Mouse (Mus musculus) brown adipose tissue, adult 24 weeks (tissue): Measurements from ENCODE around the gene Ifitm2. TPM values are rescaled to one million over a fixed set of nuclear protein-coding genes. Genes with fewer than 3 reads are reported as not detected.
"Not testable (repeated sequence)": the region's sequence is repeated elsewhere in the genome, so short reads cannot be mapped to it uniquely, and the experiment has no call there.

Experiments
- H3K27ac ChIP-seq: fragments of 200-500 bp; replicated peaks from 2 replicates; pipeline ENCODE4 v1.5.1; 2012; ENCODE audit warnings: low read depth, mild to moderate bottlenecking, low read length
- H3K4me1 ChIP-seq: fragments of 200-500 bp; 2 replicates; pipeline ENCODE4 v1.6.1; 2012; ENCODE audit warnings: low read length, mixed read lengths; ENCODE audit not compliant: control insufficient read depth, insufficient read depth, insufficient read length
- H3K4me3 ChIP-seq: fragments of 200-500 bp; 2 replicates; pipeline ENCODE4 v1.5.1; 2012; ENCODE audit warnings: low read depth, mild to moderate bottlenecking, low read length, moderate library complexity; ENCODE audit not compliant: insufficient read depth
- polyA plus RNA-seq: library from polyadenylated mRNA; stranded (reverse); fragments of >200 nt; gene quantifications from 2 replicates; pipeline ENCODE4 v1.2.4, GENCODE M21; 2012; ENCODE audit not compliant: missing spikeins, insufficient read depth, insufficient read length

The Ifitm2 gene
- polyA plus RNA-seq, 1 experiment = 274 TPM

GRCm38 (mm10) chr7:140975465-140975864, 19.7 kb upstream of the Ifitm2 start:
- Histone ChIP-seq H3K4me1 (peaks cover 10% of the 10 kb centered on the region), H3K27ac (no peak overlapping the region), H3K4me3 (no peak overlapping the region)

- H3K27ac ChIP-seq = no peak overlapping the region
- peaks cover 10% of the 10 kb centered on the region for H3K4me1 ChIP-seq
- no peak overlapping the region for H3K4me3 ChIP-seq
Measured at GRCm38 (mm10) chr7:140974940-140975339, 19.2 kb upstream of the Ifitm2 start.

- no peak overlapping the region for H3K27ac ChIP-seq
- H3K4me3 ChIP-seq = no peak overlapping the region
- H3K4me1 ChIP-seq = peaks cover 10% of the 10 kb centered on the region
Measured at GRCm38 (mm10) chr7:140973396-140974165, 17.8 kb upstream of the Ifitm2 start.

GRCm38 (mm10) chr7:140971479-140972171, 15.8 kb upstream of the Ifitm2 start:
- peak overlapping the region; percentile 72 for H3K27ac ChIP-seq
- H3K4me1 ChIP-seq = peaks cover 10% of the 10 kb centered on the region
- H3K4me3 ChIP-seq = no peak overlapping the region

GRCm38 (mm10) chr7:140970931-140971330, 15.1 kb upstream of the Ifitm2 start:
- no peak overlapping the region for H3K4me3 ChIP-seq
- peak overlapping the region; percentile 72 for H3K27ac ChIP-seq
- peaks cover 10% of the 10 kb centered on the region for H3K4me1 ChIP-seq

- H3K4me3 ChIP-seq, H3K27ac ChIP-seq, H3K4me1 ChIP-seq: not testable (repeated sequence)
Measured at GRCm38 (mm10) chr7:140968710-140969109, 12.9 kb upstream of the Ifitm2 start.

GRCm38 (mm10) chr7:140967862-140968591, 12.2 kb upstream of the Ifitm2 start:
- peaks cover 8% of the 10 kb centered on the region for H3K4me1 ChIP-seq
- no peak overlapping the region for H3K27ac ChIP-seq
- no peak overlapping the region for H3K4me3 ChIP-seq

GRCm38 (mm10) chr7:140966921-140967320, 11.1 kb upstream of the Ifitm2 start, which contains the start of gene Ifitm1:
Ifitm1 (plus strand) TSS chr7:140967221.
- Histone ChIP-seq H3K4me1 (peaks cover 8% of the 10 kb centered on the region), H3K4me3 (no peak within 1 kb of the TSS)

GRCm38 (mm10) chr7:140962733-140963132, 6.9 kb upstream of the Ifitm2 start:
- no peak overlapping the region for H3K4me3 ChIP-seq
- no peak overlapping the region for H3K27ac ChIP-seq
- no peaks in the 10 kb centered on the region for H3K4me1 ChIP-seq

More at GRCm38 (mm10) chr7:140966921-140967320, 11.1 kb upstream of the Ifitm2 start, which contains the start of gene Ifitm1:
- H3K27ac ChIP-seq = no peak within 1 kb of the TSS

GRCm38 (mm10) chr7:140961416-140961815, 5.6 kb upstream of the Ifitm2 start:
- H3K4me3 ChIP-seq = no peak overlapping the region
- H3K27ac ChIP-seq = no peak overlapping the region
- H3K4me1 ChIP-seq = peaks cover 3% of the 10 kb centered on the region; the same call in 1 of the 2 replicates

- H3K4me1 ChIP-seq = peaks cover 6% of the 10 kb centered on the region; the same call in 1 of the 2 replicates
- peak overlapping the region; percentile 30 for H3K27ac ChIP-seq
Measured at GRCm38 (mm10) chr7:140960026-140960425, 4.2 kb upstream of the Ifitm2 start.

GRCm38 (mm10) chr7:140959181-140959901, 3.6 kb upstream of the Ifitm2 start:
- Histone ChIP-seq H3K4me3 (no peak overlapping the region), H3K27ac (peak overlapping the region; percentile 60), H3K4me1 (peaks cover 6% of the 10 kb centered on the region; the same call in 1 of the 2 replicates)

More at GRCm38 (mm10) chr7:140960026-140960425, 4.2 kb upstream of the Ifitm2 start:
- no peak overlapping the region for H3K4me3 ChIP-seq

GRCm38 (mm10) chr7:140956556-140956869, 726 bp upstream of the Ifitm2 start:
- Histone ChIP-seq H3K4me1 (peaks cover 14% of the 10 kb centered on the region; the same call in 1 of the 2 replicates), H3K27ac (peak overlapping the region; percentile 89), H3K4me3 (peak overlapping the region; percentile 14; the same call in 1 of the 2 replicates)

GRCm38 (mm10) chr7:140955342-140955741, 445 bp downstream of the Ifitm2 start:
- H3K4me3 ChIP-seq = peak overlapping the region; percentile 83
- peaks cover 22% of the 10 kb centered on the region for H3K4me1 ChIP-seq
- peak overlapping the region; percentile 97 for H3K27ac ChIP-seq
